Mouse (Mus musculus) heart, embryonic 16.5 days (tissue): ENCODE results near the gene Olfr385. TPM values are rescaled to one million over a fixed set of nuclear protein-coding genes. Genes with fewer than 3 reads are reported as not detected.
"Not testable (repeated sequence)": the region's sequence is repeated elsewhere in the genome, so short reads cannot be mapped to it uniquely, and the experiment has no call there.

Source experiments
- ATAC-seq: fragments of 200-750 bp; cut with Nextera tagmentation; replicated peaks from 2 replicates; pipeline ENCODE4 v1.8.0; 2017; ENCODE audit warnings: moderate number of reproducible peaks; ENCODE audit not compliant: insufficient read depth, low FRiP score; ENCODE audit errors: extremely low read depth
- H3K27ac ChIP-seq: fragments of 300-500 bp; sonication (generic); 2 replicates; pipeline ENCODE4 v1.5.1; 2014; ENCODE audit warnings: mild to moderate bottlenecking, low read length, control low read depth, moderate library complexity
- H3K27me3 ChIP-seq: fragments of 300-500 bp; sonication (generic); 2 replicates; pipeline ENCODE4 v1.6.1; 2014; ENCODE audit warnings: low read length, mixed read lengths; ENCODE audit not compliant: control insufficient read depth, insufficient read depth
- H3K36me3 ChIP-seq: fragments of 300-500 bp; sonication (generic); 2 replicates; pipeline ENCODE4 v1.6.1; 2014; ENCODE audit not compliant: control insufficient read depth, insufficient read depth
- H3K4me1 ChIP-seq: fragments of 300-500 bp; sonication (generic); 2 replicates; pipeline ENCODE4 v1.6.1; 2014; ENCODE audit warnings: low read length, mixed read lengths; ENCODE audit not compliant: control insufficient read depth, insufficient read depth
- H3K4me2 ChIP-seq: fragments of 300-500 bp; sonication (generic); 2 replicates; pipeline ENCODE4 v1.6.1; 2014; ENCODE audit warnings: low read depth, mild to moderate bottlenecking, control low read depth, low read length
- H3K4me3 ChIP-seq: fragments of 300-500 bp; sonication (generic); 2 replicates; pipeline ENCODE4 v1.5.1; 2014; ENCODE audit warnings: mild to moderate bottlenecking, control low read depth, low read length
- H3K9ac ChIP-seq: fragments of 300-500 bp; sonication (generic); 2 replicates; pipeline ENCODE4 v1.6.1; 2014; ENCODE audit warnings: low read length, control low read depth
- H3K9me3 ChIP-seq: fragments of 300-500 bp; sonication (generic); replicated peaks from 2 replicates; pipeline ENCODE4 v1.6.1; 2016; ENCODE audit warnings: low read length; ENCODE audit not compliant: control insufficient read depth
- WGBS: fragments of 180-500 bp; shearing (Covaris S2); extraction: QIAGEN DNeasy Blood & Tissue Kit; methylation state at CpG from one replicate; pipeline ENCODE4 v1.1.7; 2014; 5-methylcytosine and 5-hydroxymethylcytosine counted together
- polyA plus RNA-seq: library from polyadenylated mRNA; unstranded; fragments of >200 nt; fragmentation: Nextera tagmentation; extraction: Ambion mirVana; gene quantifications from 2 replicates; pipeline ENCODE4 v1.2.1, GENCODE M21; 2015

The Olfr385 gene
- not detected in 2 replicates for polyA plus RNA-seq

DNA sequence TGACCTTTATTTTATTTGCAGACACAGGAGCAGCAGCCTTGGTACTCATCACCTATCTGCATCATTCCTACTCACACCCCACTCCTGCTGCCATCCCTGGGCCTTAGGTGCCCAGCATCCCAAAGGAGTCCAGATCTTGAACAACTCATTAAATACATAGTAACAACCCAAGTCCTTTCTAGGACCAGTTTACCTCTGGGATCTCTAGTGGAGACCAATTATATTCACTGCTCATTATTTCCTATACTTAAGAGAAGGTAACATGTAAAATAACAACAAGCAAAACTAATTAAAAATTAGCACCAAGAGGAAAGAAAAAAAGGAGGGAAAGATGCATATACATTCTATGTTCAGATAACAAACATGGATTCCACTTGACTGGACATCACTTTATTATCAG, at the start of gene Olfr385:
Olfr385 (minus strand) TSS at position 101 of the 400 bp plus-strand sequence.
- no peaks in the 10 kb centered on the region for H3K36me3 ChIP-seq

DNA sequence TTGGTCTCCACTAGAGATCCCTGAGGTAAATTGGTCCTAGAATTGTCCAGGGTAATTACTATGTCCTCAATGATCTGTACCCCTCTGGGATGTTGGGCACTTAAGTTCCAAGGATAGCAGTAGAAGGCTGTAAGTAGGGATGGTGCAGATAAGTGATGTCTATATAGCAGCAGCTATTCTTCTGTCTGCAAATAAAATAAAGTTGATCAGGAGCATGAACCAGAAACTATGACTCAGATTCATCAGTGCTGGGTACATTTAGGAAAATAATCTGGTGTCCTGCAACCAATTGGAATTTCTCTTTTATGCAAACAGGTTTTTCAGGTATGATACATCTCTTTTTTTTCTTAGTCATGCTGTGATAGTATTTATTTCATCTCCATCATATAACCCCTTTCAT, 5.5 kb upstream of the Olfr385 start, which contains the start of gene Olfr384:
Olfr384 (plus strand) TSS at position 301 of the 400 bp plus-strand sequence.
- H3K9ac ChIP-seq: no peak within 1 kb of the TSS
- peaks cover 4% of the 10 kb centered on the region; the same call in 1 of the 2 replicates for H3K9me3 ChIP-seq
- no peaks in the 10 kb centered on the region for H3K36me3 ChIP-seq
- no peaks in the 10 kb centered on the region for H3K27me3 ChIP-seq
- ATAC-seq: no peak
- no peak within 1 kb of the TSS for H3K4me2 ChIP-seq
- H3K4me3 ChIP-seq: no peak within 1 kb of the TSS
- H3K27ac ChIP-seq: no peak within 1 kb of the TSS
- H3K4me1 ChIP-seq: no peaks in the 10 kb centered on the region

More for the DNA sequence above, at the start of gene Olfr385:
- no peak within 1 kb of the TSS for H3K4me2 ChIP-seq
- no peaks in the 10 kb centered on the region for H3K4me1 ChIP-seq
- H3K9ac ChIP-seq: no peak within 1 kb of the TSS
- peaks cover 4% of the 10 kb centered on the region for H3K9me3 ChIP-seq
- ATAC-seq: no peak
- no peak within 1 kb of the TSS for H3K4me3 ChIP-seq
- H3K27me3 ChIP-seq: no peaks in the 10 kb centered on the region
- H3K27ac ChIP-seq: no peak within 1 kb of the TSS

DNA sequence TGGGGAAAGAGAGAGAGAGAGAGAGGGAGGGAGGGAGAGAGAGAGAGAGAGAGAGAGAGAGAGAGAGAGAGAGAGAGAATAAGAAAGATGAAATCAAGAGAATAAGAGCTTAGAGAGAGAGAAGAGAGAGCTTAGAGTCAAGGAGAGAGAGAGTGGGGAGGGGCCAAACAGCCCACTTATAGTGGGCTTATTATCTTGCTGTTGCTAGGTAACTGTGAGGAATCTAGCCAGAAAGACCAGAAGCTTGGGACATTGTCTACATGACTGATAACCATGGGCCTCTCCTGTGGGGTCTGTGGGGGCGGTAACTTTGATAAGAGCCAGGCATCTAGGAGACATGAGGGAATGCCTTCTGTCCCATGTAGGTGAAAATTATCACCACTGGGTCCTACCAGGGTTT, 9.6 kb downstream of the Olfr385 start:
- not testable (repeated sequence) for H3K9ac ChIP-seq, H3K4me3 ChIP-seq, H3K27ac ChIP-seq, H3K9me3 ChIP-seq, H3K36me3 ChIP-seq, H3K4me1 ChIP-seq, H3K4me2 ChIP-seq, ATAC-seq, H3K27me3 ChIP-seq
- 53% methylated on average over 1 of the region's 1 CpGs for WGBS

DNA sequence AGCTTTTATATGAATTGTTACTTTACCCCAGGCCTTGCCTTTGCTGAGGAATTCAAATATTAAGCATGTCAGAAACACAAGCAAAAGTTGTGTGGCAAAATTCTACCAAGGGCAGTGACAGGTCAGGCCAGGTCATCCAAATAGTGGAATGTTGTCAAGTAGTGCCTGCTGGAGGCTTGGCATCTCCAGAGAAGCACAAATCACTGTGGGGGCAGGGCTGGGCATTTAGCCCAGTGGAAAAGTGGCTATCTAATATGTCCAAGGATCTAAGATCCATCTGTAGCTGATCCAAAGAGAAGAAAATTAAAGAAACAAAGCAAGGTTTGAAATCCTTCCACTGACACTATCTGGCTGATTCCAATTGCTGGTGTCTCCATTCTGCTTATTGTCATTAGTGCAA, 12.9 kb downstream of the Olfr385 start:
- ATAC-seq: no peak
- Histone ChIP-seq H3K9ac (no peak overlapping the region), H3K9me3 (no peaks in the 10 kb centered on the region), H3K27me3 (no peaks in the 10 kb centered on the region), H3K4me3 (no peak overlapping the region), H3K4me2 (no peak overlapping the region), H3K4me1 (no peaks in the 10 kb centered on the region), H3K36me3 (no peaks in the 10 kb centered on the region), H3K27ac (no peak overlapping the region)

Other genes with a start within 250 kb of the Olfr385 start
- not detected in 2 replicates for gene Olfr20, start 242.2 kb downstream of the Olfr385 start, polyA plus RNA-seq
- not detected in 2 replicates for gene Olfr376, start 221.8 kb downstream of the Olfr385 start, polyA plus RNA-seq
- gene Olfr1, start 193.4 kb downstream of the Olfr385 start, polyA plus RNA-seq: not detected in 2 replicates
- not detected in 2 replicates for gene Olfr378, start 164.5 kb downstream of the Olfr385 start, polyA plus RNA-seq
- not detected in 2 replicates for gene Olfr380, start 135.5 kb downstream of the Olfr385 start, polyA plus RNA-seq
- gene Olfr381, start 101.4 kb downstream of the Olfr385 start, polyA plus RNA-seq: not detected in 2 replicates
- not detected in 2 replicates for gene Olfr382, start 75.8 kb downstream of the Olfr385 start, polyA plus RNA-seq
- not detected in 2 replicates for gene Olfr384, start 5.6 kb upstream of the Olfr385 start, polyA plus RNA-seq
- not detected in 2 replicates for gene Zfp735, start 95.8 kb upstream of the Olfr385 start, polyA plus RNA-seq
- not detected in 2 replicates for gene Olfr389, start 187.7 kb upstream of the Olfr385 start, polyA plus RNA-seq
- not detected in 2 replicates for gene Olfr390, start 190.0 kb upstream of the Olfr385 start, polyA plus RNA-seq
- gene Olfr391-ps, start 210.0 kb upstream of the Olfr385 start, polyA plus RNA-seq: not detected in 2 replicates
- gene Olfr392, start 224.0 kb upstream of the Olfr385 start, polyA plus RNA-seq: not detected in 2 replicates